Mouse (Mus musculus) thymus, adult 2 months (tissue): ENCODE measurements at regions not wholly inside any gene's neighbourhood (a gene's known extent, or its start where the extent isn't known, plus 50 kb on each side); places are given as distances from the start of the nearest gene placed in this dataset.

Experiments used
- DNase-seq: peaks from one replicate; pipeline ENCODE4 v3.0.0; 2021
- H3K27ac ChIP-seq: fragments of 200-500 bp; 2 replicates; pipeline ENCODE4 v1.5.1; 2012; ENCODE audit warnings: low read length, control low read depth; ENCODE audit not compliant: control insufficient read depth, insufficient read depth
- H3K27me3 ChIP-seq: fragments of 200-500 bp; 2 replicates; pipeline ENCODE4 v1.6.1; 2012; ENCODE audit warnings: mild to moderate bottlenecking, low read length, moderate library complexity, mixed read lengths; ENCODE audit not compliant: control insufficient read depth, insufficient read depth
- H3K36me3 ChIP-seq: fragments of 200-500 bp; 2 replicates; pipeline ENCODE4 v1.6.1; 2012; ENCODE audit warnings: mild to moderate bottlenecking, low read length, moderate library complexity; ENCODE audit not compliant: control insufficient read depth, insufficient read depth
- H3K4me1 ChIP-seq: fragments of 200-500 bp; replicated peaks from 2 replicates; pipeline ENCODE4 v1.6.1; 2012; ENCODE audit warnings: low read length; ENCODE audit not compliant: control insufficient read depth, insufficient read depth
- H3K4me3 ChIP-seq: fragments of 200-500 bp; 2 replicates; pipeline ENCODE4 v1.5.1; 2012; ENCODE audit warnings: mild to moderate bottlenecking, low read length, control low read depth, moderate library complexity; ENCODE audit not compliant: control insufficient read depth, insufficient read depth
- CTCF ChIP-seq: fragments of 200-500 bp; IDR thresholded peaks from 2 replicates; pipeline ENCODE4 v1.5.1; 2012; ENCODE audit warnings: mild to moderate bottlenecking, control low read depth, low read length, moderate library complexity, borderline replicate concordance; ENCODE audit not compliant: control insufficient read depth, poor library complexity, insufficient read depth; ENCODE audit errors: extremely low read depth
- POLR2A ChIP-seq: fragments of 200-500 bp; IDR thresholded peaks from 2 replicates; pipeline ENCODE4 v1.6.1; 2012; ENCODE audit warnings: mild to moderate bottlenecking, low read length, control low read depth, moderate library complexity; ENCODE audit not compliant: control insufficient read depth, poor library complexity, insufficient read depth; ENCODE audit errors: extremely low read depth
- WGBS: fragments of 180-500 bp; shearing (Covaris S2); methylation state at CpG from one replicate; pipeline ENCODE4 v1.1.7; 2018; 5-methylcytosine and 5-hydroxymethylcytosine counted together

DNA sequence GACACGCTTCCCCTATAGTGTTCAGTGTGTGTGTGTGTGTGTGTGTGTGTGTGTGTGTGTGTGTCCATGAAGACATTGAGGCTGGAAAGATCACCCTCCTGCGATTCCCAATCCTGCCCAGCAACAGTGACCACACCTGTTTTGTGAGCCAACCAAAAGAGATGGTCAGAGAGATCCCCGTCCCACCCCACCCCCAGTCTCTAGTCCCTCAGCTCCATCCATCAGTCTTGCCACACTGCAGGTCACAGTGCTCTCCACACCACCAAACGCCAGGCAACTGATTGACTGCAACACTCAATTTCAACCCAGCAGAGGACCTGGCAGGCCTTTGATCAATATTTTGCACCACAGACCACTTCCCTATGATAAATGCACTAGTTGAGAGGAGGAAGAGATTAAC, 530.0 kb upstream of the Kdm8 start:
- Histone ChIP-seq H3K27ac (no peak overlapping the region), H3K4me1 (no peaks in the 10 kb centered on the region), H3K4me3 (no peak overlapping the region), H3K36me3 (no peaks in the 10 kb centered on the region), H3K27me3 (no peaks in the 10 kb centered on the region)
- TF ChIP-seq POLR2A (no peak), CTCF (no peak)
- 90% methylated on average over 4 of the region's 4 CpGs for whole genome bisulfite sequencing
- no peak for DNase-seq

DNA sequence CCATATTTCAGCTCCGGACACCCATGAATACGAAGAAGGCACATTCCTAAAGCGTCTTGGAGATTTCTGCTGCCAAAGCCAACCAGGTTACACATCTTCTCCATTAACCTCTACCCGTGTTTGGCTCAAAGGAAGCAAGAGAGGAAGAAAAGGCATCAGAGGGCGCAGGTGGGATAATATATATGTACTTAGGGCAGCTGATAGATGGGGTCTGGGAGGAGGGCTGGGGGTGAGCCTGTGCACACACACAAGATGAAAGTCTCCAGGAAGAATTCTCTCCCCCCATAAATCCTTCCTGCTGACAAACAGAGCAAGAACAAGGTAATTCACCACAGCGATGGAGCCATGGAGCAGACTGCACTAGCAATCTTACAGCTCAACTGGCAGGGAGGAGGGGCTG, 529.5 kb upstream of the Kdm8 start:
- H3K4me1 ChIP-seq: no peaks in the 10 kb centered on the region
- 74% methylated on average over 6 of the region's 6 CpGs for WGBS
- no peaks in the 10 kb centered on the region for H3K36me3 ChIP-seq
- DNase-seq: no peak
- H3K27ac ChIP-seq: no peak overlapping the region
- no peak for TF ChIP-seq POLR2A
- no peak for TF ChIP-seq CTCF
- no peaks in the 10 kb centered on the region for H3K27me3 ChIP-seq
- no peak overlapping the region for H3K4me3 ChIP-seq

GRCm38 (mm10) chr7:124915637-124916036, 528.8 kb upstream of the Kdm8 start:
- 67% methylated on average over 5 of the region's 5 CpGs for WGBS
- Histone ChIP-seq H3K27ac (no peak overlapping the region), H3K4me3 (no peak overlapping the region), H3K4me1 (no peaks in the 10 kb centered on the region), H3K27me3 (no peaks in the 10 kb centered on the region), H3K36me3 (no peaks in the 10 kb centered on the region)
- no peak for TF ChIP-seq CTCF
- no peak for TF ChIP-seq POLR2A
- DNase-seq: no peak

- no peaks in the 10 kb centered on the region for H3K4me1 ChIP-seq
- WGBS: 80% methylated on average over 5 of the region's 5 CpGs
- no peak for TF ChIP-seq CTCF
- no peak for TF ChIP-seq POLR2A
- no peaks in the 10 kb centered on the region for H3K27me3 ChIP-seq
- DNase-seq: no peak
- H3K4me3 ChIP-seq: no peak overlapping the region
- H3K27ac ChIP-seq: no peak overlapping the region
- no peaks in the 10 kb centered on the region for H3K36me3 ChIP-seq
Observed at GRCm38 (mm10) chr7:124917606-124918120, 526.8 kb upstream of the Kdm8 start.

- DNase-seq: no peak
- WGBS: 89% methylated on average over 7 of the region's 7 CpGs
- Histone ChIP-seq H3K27me3 (no peaks in the 10 kb centered on the region), H3K4me3 (no peak overlapping the region), H3K4me1 (no peaks in the 10 kb centered on the region), H3K27ac (no peak overlapping the region), H3K36me3 (no peaks in the 10 kb centered on the region)
- TF ChIP-seq POLR2A (no peak), CTCF (no peak)
Observed at GRCm38 (mm10) chr7:124922806-124923205, 521.7 kb upstream of the Kdm8 start.

GRCm38 (mm10) chr7:124933573-124933972, 510.9 kb upstream of the Kdm8 start:
- H3K36me3 ChIP-seq: no peaks in the 10 kb centered on the region
- H3K4me1 ChIP-seq: no peaks in the 10 kb centered on the region
- no peak overlapping the region for H3K27ac ChIP-seq
- DNase-seq: no peak
- 80% methylated on average over 3 of the region's 3 CpGs for WGBS
- TF ChIP-seq CTCF: no peak
- TF ChIP-seq POLR2A: no peak
- H3K27me3 ChIP-seq: no peaks in the 10 kb centered on the region
- H3K4me3 ChIP-seq: no peak overlapping the region

GRCm38 (mm10) chr7:124939357-124939756, 505.1 kb upstream of the Kdm8 start:
- Histone ChIP-seq H3K36me3 (no peaks in the 10 kb centered on the region), H3K4me1 (no peaks in the 10 kb centered on the region), H3K27ac (no peak overlapping the region), H3K4me3 (no peak overlapping the region), H3K27me3 (no peaks in the 10 kb centered on the region)
- 82% methylated on average over 1 of the region's 1 CpGs for WGBS
- no peak for DNase-seq
- TF ChIP-seq POLR2A: no peak
